Mouse (Mus musculus): ENCODE measurements at regions not wholly inside any gene's neighbourhood (a gene's known extent, or its start where the extent isn't known, plus 50 kb on each side); places are given as distances from the start of the nearest gene placed in this dataset.

DNA sequence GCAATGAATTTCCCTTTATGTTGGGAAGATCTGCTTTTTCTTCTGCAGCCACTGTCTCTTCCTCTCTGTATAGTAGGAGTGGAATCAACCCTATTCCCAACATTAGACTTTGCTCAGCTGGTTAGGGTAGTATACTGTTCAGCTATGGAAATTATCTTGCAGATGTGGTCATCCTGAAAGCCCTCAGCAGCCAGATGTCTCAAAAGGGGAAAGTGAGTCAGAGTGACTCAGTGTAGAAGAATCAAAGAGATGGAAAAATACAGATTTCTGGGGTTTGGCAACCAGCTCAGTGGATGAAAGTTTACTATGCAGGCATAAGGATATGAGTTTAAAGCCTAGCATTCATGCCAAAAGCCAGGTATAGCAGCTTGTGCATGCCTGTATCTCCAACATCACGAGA lies 300.9 kb upstream of the Nmur2 start:
- WGBS: 61% methylated on average over 1 of the region's 1 CpGs
- no peaks in the 10 kb centered on the region for H3K9me3 ChIP-seq
- no peaks in the 10 kb centered on the region for H3K27me3 ChIP-seq
- H3K36me3 ChIP-seq (replicated peaks): no peaks in the 10 kb centered on the region
- no peak overlapping the region for H3K4me3 ChIP-seq (replicated peaks)
- ATAC-seq (ENCODE audit: low FRiP score): no peak
- H3K9ac ChIP-seq: no peak overlapping the region
- H3K4me1 ChIP-seq: no peaks in the 10 kb centered on the region
- H3K27ac ChIP-seq: no peak overlapping the region
- H3K4me2 ChIP-seq: no peak overlapping the region

DNA sequence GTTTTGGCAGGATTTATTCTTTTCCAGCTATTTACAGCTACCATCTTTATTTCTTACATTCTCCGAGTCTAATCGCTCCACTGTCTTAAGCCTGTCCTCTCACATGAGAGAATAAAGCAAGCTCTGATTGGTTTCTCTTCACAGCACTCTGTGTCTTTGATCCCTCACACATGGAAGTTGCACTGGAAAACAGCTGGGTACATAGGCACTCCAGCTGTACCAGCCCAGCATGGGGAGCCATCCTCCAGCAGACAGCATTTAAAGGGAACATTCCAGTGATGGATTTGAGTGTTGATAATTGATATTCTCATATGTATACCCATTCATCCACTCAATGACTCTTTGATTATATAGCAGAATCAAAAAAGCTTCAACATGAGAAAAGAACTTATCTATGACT lies 300.2 kb upstream of the Nmur2 start:
- Histone ChIP-seq H3K4me2 (no peak overlapping the region), H3K9me3 (no peaks in the 10 kb centered on the region), H3K4me1 (no peaks in the 10 kb centered on the region), H3K9ac (no peak overlapping the region), H3K27ac (no peak overlapping the region), H3K4me3 (replicated peaks) (no peak overlapping the region), H3K27me3 (no peaks in the 10 kb centered on the region), H3K36me3 (replicated peaks) (no peaks in the 10 kb centered on the region)
- no peak for ATAC-seq (ENCODE audit: low FRiP score)
- WGBS: 78% methylated on average over 2 of the region's 2 CpGs

DNA sequence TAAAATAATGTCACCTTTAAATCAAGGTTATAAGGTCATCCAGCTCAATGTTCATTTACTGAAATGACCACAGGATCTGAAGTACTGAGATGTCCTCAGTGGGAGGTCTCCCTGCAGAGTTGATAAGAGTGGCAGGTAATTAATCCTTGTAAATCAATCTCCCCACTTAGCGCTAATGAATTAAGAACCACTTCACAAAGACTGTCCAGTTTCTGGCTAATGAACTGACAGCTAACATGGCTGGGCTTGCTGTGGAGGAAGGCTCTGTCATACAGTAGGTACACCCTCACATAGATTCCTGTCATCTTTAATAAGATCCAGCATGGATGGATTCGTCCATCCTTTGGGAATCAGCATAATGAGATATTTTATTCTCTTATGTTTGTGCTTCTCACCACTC lies 297.7 kb upstream of the Nmur2 start:
- H3K9me3 ChIP-seq: no peaks in the 10 kb centered on the region
- ATAC-seq (ENCODE audit: low FRiP score): no peak
- H3K4me1 ChIP-seq: no peaks in the 10 kb centered on the region
- H3K27ac ChIP-seq: no peak overlapping the region
- H3K4me2 ChIP-seq: no peak overlapping the region
- H3K27me3 ChIP-seq: no peaks in the 10 kb centered on the region
- no peaks in the 10 kb centered on the region for H3K36me3 ChIP-seq (replicated peaks)
- 56% methylated on average over 2 of the region's 2 CpGs for WGBS
- no peak overlapping the region for H3K4me3 ChIP-seq (replicated peaks)
- H3K9ac ChIP-seq: no peak overlapping the region

DNA sequence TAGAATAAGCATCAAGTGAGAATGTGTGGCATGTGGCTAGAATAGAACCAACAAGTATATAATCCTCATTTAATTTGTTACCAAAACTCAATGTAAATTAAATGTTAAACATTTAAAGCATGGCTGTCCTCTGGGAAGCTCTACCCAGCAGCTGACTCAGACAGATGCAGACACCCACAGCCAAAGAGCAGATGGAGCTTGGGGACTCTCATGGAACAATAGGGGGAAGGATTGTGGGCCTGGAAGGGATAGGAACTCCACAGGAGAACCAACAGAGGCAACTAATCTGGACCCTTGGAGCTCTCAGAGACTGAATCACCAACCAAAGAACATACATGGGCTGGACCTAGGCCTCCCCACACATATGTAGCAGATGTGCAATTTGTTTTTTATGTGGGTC lies 295.1 kb upstream of the Nmur2 start:
- no peak overlapping the region for H3K4me2 ChIP-seq
- H3K4me3 ChIP-seq (replicated peaks): no peak overlapping the region
- H3K27me3 ChIP-seq: no peaks in the 10 kb centered on the region
- no peak for ATAC-seq (ENCODE audit: low FRiP score)
- no peak overlapping the region for H3K9ac ChIP-seq
- H3K27ac ChIP-seq: no peak overlapping the region
- H3K4me1 ChIP-seq: no peaks in the 10 kb centered on the region
- no peaks in the 10 kb centered on the region for H3K36me3 ChIP-seq (replicated peaks)
- no peaks in the 10 kb centered on the region for H3K9me3 ChIP-seq

DNA sequence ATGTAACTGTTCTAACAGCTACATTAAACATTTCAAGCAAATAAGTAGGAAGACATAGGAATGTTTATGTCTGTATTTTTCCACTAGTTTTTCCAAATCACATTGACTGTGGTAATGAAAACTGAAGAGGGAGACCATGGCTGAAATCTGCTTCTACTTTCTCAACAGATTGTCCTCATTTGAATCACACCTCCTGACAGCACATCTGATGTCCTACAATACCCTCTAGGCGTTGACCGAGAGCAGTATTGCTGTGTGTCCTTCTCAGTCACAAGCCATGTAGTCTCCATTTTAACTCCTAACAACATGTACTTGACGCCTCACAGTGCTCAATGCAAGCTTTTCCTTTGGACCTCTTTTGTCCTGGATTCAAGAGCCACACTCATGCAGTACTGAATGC lies 279.5 kb upstream of the Nmur2 start:
- ATAC-seq (ENCODE audit: low FRiP score): no peak
- H3K9me3 ChIP-seq: no peaks in the 10 kb centered on the region
- no peaks in the 10 kb centered on the region for H3K36me3 ChIP-seq (replicated peaks)
- WGBS: 90% methylated on average over 3 of the region's 3 CpGs
- no peaks in the 10 kb centered on the region for H3K27me3 ChIP-seq
- H3K9ac ChIP-seq: no peak overlapping the region
- no peak overlapping the region for H3K4me2 ChIP-seq
- no peak overlapping the region for H3K27ac ChIP-seq
- H3K4me3 ChIP-seq (replicated peaks): no peak overlapping the region
- H3K4me1 ChIP-seq: no peaks in the 10 kb centered on the region

DNA sequence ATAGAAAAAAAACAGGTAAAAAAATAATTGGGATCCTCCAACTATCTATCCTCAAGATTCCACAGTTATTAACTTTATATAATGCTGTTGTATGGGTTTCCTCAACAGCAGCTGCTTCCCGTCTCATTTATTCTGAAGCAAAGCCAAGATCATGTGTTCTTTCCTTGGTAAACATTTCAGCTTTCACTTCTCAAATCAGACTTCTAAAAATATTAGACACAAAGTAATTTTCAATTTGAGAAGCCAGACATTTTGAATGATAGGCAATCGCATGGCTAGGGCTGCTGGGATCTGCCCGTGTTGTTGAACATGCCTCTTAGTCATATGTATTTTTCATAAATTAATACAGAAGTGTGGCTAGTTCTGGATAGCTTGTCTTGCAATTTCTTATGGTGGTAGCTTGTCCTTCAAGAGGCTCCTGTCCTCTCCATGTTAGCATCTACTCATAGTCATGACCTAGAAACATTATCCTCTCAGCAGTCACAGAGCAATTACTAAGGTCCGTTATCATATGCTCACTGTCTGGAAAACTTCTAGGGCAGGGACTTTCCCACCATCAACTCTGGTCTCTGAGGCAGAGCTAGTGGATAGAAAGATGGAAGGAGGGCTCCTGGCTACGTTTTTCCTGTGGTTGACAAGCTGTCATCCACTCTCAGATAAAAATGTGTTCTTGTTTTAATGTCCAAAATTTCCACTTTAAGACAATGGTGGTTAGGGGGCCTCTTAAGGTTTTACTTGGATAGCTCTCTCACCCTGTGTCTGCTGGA lies 274.6 kb upstream of the Nmur2 start:
- no peak for ATAC-seq (ENCODE audit: low FRiP score)
- H3K9ac ChIP-seq: no peak overlapping the region
- 88% methylated on average over 5 of the region's 5 CpGs for WGBS

DNA sequence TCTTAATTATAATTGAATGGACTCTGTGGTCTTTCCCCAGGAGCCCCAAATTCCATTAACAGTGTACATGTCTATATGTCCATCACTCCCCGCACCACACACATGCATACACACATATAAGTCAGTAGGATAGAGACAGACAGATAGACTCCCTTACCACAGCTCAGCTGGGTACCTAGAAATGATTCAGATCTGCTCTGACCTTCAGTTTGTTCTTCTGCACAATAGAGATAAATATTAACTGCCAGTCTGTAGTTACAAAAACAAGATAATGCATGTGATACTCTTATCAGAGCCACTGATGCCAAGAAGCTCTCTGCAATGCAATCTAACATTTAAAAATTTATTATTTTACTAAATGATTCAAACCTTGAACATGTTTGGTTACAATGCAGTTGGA lies 268.7 kb upstream of the Nmur2 start:
- Histone ChIP-seq H3K4me3 (replicated peaks) (no peak overlapping the region), H3K4me2 (no peak overlapping the region), H3K27ac (no peak overlapping the region), H3K36me3 (replicated peaks) (no peaks in the 10 kb centered on the region), H3K27me3 (no peaks in the 10 kb centered on the region), H3K9me3 (no peaks in the 10 kb centered on the region), H3K4me1 (no peaks in the 10 kb centered on the region), H3K9ac (no peak overlapping the region)
- 97% methylated on average over 1 of the region's 1 CpGs for WGBS
- no peak for ATAC-seq (ENCODE audit: low FRiP score)

More for the DNA sequence above, 274.6 kb upstream of the Nmur2 start:
- Histone ChIP-seq H3K27ac (no peak overlapping the region), H3K36me3 (replicated peaks) (no peaks in the 10 kb centered on the region), H3K4me3 (replicated peaks) (no peak overlapping the region), H3K27me3 (no peaks in the 10 kb centered on the region), H3K4me2 (no peak overlapping the region), H3K4me1 (no peaks in the 10 kb centered on the region), H3K9me3 (no peaks in the 10 kb centered on the region)

DNA sequence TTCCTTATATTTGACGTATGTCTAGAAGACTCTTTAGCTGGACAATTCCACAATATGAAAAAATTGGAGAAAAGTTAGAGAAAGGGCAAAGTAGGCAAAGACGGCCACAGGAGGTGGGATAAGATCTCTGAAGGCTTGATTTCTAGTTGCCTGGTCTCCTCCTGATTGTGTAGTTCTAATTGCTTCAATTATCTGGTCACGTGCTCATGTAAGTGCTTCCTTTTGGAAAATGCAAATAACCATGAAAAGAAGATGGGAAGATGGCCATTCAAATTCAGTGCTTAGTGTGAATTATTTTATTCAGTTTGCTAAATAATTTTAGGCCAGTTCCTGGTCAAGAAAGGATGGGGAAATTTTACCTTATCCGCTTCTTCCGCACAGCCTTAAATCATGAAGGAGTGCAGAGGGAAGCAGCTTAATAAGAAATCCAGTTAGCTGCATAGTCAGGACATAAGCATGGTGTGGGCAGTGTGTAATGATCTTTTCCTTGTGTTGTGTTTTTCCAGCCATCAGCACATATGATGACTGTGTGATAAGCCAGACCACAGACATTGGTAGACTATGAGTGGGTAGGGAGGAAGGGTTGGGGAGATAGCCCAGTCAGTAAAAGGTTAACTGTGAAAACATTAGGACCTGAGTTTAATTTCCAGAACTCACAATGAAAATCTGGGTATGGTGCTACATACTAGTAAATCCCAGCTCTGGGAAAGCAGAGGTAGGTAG lies 267.7 kb upstream of the Nmur2 start:
- Histone ChIP-seq H3K36me3 (replicated peaks) (no peaks in the 10 kb centered on the region), H3K27ac (no peak overlapping the region), H3K4me1 (no peaks in the 10 kb centered on the region), H3K9ac (no peak overlapping the region), H3K4me2 (no peak overlapping the region), H3K27me3 (no peaks in the 10 kb centered on the region), H3K9me3 (no peaks in the 10 kb centered on the region), H3K4me3 (replicated peaks) (no peak overlapping the region)
- 78% methylated on average over 5 of the region's 5 CpGs for WGBS
- no peak for ATAC-seq (ENCODE audit: low FRiP score)

DNA sequence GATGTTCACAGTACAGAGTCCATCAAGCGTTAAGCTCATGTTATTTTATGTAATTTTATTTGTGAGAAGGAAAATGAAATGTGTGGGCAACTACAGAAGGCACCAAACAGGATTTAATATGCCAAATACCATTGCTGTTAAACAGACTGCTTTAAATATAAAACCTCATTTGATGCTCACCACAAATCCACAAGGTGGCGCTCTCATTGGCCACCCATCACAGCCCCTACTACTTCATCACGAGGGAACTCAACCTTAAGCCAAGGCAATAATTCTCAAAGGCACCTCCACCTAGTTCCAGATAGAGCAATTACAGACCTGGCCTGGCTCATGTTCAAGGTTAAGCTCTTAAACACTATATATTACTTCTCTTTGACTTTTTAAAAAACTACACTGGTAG lies 266.2 kb upstream of the Nmur2 start:
- Histone ChIP-seq H3K9me3 (no peaks in the 10 kb centered on the region), H3K4me3 (replicated peaks) (no peak overlapping the region), H3K36me3 (replicated peaks) (no peaks in the 10 kb centered on the region), H3K4me1 (no peaks in the 10 kb centered on the region), H3K4me2 (no peak overlapping the region), H3K27me3 (no peaks in the 10 kb centered on the region), H3K9ac (no peak overlapping the region), H3K27ac (no peak overlapping the region)
- WGBS: 29% methylated on average over 3 of the region's 3 CpGs
- no peak for ATAC-seq (ENCODE audit: low FRiP score)

DNA sequence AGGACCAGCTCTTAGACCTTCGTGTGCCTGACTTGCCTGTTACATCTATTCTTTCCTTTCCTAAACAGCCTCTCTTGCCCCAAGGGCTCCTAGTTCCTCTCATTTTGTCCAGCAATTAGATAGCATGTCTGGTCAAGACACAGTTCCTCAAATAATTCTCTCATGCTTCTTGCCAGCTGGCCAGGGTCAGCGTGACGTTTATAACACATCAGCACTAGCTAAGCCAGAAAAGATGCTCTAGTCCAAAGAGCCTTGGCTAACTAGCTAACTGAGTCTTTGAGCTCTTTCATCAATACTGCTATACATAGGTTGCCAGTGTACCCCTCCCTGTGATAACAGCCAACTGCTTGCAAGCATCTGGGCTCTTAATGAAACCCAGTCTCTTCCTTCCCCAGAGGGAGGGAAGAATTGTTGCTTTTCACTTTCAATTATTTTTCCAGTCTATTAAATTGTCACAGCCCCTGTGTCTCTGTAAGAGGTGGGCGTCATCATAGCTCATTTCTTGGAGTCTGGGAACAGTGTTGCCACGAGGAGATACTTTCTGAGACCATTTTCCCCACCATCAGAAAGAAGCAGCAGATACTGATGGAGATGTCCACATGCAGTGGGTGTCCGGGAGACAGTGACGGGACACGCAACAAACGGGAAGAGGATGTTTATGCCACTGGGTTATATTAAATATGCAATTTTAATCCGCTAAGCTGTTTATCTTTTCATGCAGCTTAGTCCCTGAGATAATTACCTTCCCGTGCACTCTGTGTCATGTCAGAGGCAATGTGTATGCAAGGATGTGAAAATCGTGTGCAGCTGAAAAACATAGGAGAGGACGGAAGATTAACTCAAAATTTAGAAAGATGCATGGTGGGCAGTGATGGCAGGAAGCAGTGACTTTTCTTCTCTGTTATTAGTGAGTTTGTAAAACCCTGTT lies 250.1 kb upstream of the Nmur2 start:
- no peak overlapping the region for H3K4me3 ChIP-seq (replicated peaks)
- H3K9ac ChIP-seq: no peak overlapping the region
- ATAC-seq (ENCODE audit: low FRiP score): no peak
- H3K27ac ChIP-seq: no peak overlapping the region
- H3K4me1 ChIP-seq: no peaks in the 10 kb centered on the region
- no peaks in the 10 kb centered on the region for H3K27me3 ChIP-seq
- no peaks in the 10 kb centered on the region for H3K9me3 ChIP-seq
- H3K4me2 ChIP-seq: no peak overlapping the region
- WGBS: 82% methylated on average over 13 of the region's 13 CpGs
- no peaks in the 10 kb centered on the region for H3K36me3 ChIP-seq (replicated peaks)

DNA sequence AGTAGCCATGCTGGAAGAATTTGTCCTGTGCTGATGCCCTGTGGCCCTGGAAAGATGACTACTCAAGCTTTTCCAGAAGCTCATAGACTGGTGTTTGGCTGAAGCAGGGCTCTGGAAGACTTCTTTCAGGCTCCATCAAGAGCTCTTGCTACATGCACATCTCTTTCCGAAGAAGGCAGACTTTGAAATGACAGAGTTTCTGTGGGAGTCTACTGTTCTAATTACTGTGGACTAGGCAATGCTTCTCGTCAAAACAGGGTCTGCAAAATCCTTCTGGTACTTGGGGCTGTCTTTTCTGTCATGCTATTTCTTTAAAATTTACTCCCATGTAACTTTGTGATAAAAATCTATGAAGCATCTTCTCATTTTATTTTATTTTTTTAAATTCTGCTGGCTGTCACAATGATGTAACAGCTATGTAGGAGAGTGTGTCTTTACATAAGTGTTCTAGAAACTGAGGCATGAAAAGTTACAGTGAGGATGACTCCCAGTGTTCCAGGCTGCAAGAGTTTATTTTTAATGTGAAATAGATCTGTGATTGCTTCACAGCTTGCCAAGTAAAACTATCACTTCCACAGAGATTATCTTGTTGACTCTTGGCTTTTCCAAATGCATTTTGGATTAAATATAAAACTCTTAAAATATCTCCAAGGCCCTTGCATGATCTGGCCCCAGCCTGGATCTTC lies 244.9 kb upstream of the Nmur2 start:
- no peak overlapping the region for H3K9ac ChIP-seq
- no peaks in the 10 kb centered on the region for H3K4me1 ChIP-seq
- no peaks in the 10 kb centered on the region for H3K36me3 ChIP-seq (replicated peaks)
- ATAC-seq (ENCODE audit: low FRiP score): no peak
- H3K4me3 ChIP-seq (replicated peaks): no peak overlapping the region
- H3K4me2 ChIP-seq: no peak overlapping the region
- no peaks in the 10 kb centered on the region for H3K9me3 ChIP-seq
- no peaks in the 10 kb centered on the region for H3K27me3 ChIP-seq
- H3K27ac ChIP-seq: no peak overlapping the region
- 86% methylated on average over 2 of the region's 2 CpGs for WGBS

DNA sequence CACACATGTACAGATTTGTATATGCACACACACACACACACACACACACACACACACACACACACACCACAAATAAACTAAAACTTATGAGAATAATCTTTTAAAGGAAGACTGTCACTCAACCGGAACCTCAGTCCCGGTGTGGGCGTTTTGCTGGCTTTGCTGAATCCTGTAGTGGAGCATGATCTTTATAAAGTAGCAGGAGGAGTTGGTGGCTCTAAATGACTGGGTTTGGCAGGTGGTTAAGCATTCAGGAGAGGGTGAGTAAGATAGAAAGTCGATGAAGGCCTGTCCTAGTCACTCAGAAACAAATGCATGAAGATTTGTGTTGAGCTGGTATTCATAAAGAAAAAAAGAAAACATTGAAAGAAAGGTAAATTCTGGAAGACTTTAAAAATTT lies 240.4 kb upstream of the Nmur2 start:
- no peak overlapping the region for H3K4me2 ChIP-seq
- no peaks in the 10 kb centered on the region for H3K27me3 ChIP-seq
- no peaks in the 10 kb centered on the region for H3K9me3 ChIP-seq
- H3K36me3 ChIP-seq (replicated peaks): no peaks in the 10 kb centered on the region
- ATAC-seq (ENCODE audit: low FRiP score): no peak
- no peak overlapping the region for H3K4me3 ChIP-seq (replicated peaks)
- no peak overlapping the region for H3K27ac ChIP-seq
- 0 out of 2 replicates have a peak, but pooled peaks cover 3% of the 10 kb centered on the region for H3K4me1 ChIP-seq
- 90% methylated on average over 4 of the region's 4 CpGs for WGBS
- H3K9ac ChIP-seq: no peak overlapping the region

Measured in forebrain, embryonic 12.5 days (tissue).